Mouse (Mus musculus): ENCODE results near the gene Lmo3. TPM values are rescaled to one million over a fixed set of nuclear protein-coding genes. Genes with fewer than 3 reads are reported as not detected.

Gene Lmo3
- polyA plus RNA-seq, 1 experiment from 2014 or later = 3.5 TPM

- DNase-seq (no peak), ATAC-seq (ENCODE audit: insufficient read depth) (no peak)
- no peaks in the 10 kb centered on the region for H3K27me3 ChIP-seq (ENCODE audit: insufficient read depth, low read length)
- H3K36me3 ChIP-seq (ENCODE audit: insufficient read depth) = no peaks in the 10 kb centered on the region
- no peak overlapping the region for H3K4me2 ChIP-seq
- TF ChIP-seq CTCF (IDR thresholded peaks at IDR 0.05; ENCODE audit: low read depth) = no peak
- H3K9me3 ChIP-seq (ENCODE audit: low read depth, low read length) = no peaks in the 10 kb centered on the region; the same call in 1 of the 2 replicates
- H3K9ac ChIP-seq = no peak overlapping the region
- no peak overlapping the region for H3K4me3 ChIP-seq (ENCODE audit: low read depth, low read length)
- WGBS = 70% methylated on average over 4 of the region's 4 CpGs
- no peak overlapping the region for H3K27ac ChIP-seq (ENCODE audit: low read depth)
- no peaks in the 10 kb centered on the region for H3K4me1 ChIP-seq (ENCODE audit: insufficient read depth)
These were observed 235.2 kb downstream of the Lmo3 start for GRCm38 (mm10) chr6:138346558-138346957.

- Histone ChIP-seq H3K36me3 (ENCODE audit: insufficient read depth) (no peaks in the 10 kb centered on the region), H3K9ac (no peak overlapping the region), H3K4me1 (ENCODE audit: insufficient read depth) (peaks cover 4% of the 10 kb centered on the region; the same call in 1 of the 2 replicates), H3K9me3 (ENCODE audit: low read depth, low read length) (no peaks in the 10 kb centered on the region; the same call in 1 of the 2 replicates), H3K4me2 (no peak overlapping the region), H3K27me3 (ENCODE audit: insufficient read depth, low read length) (no peaks in the 10 kb centered on the region), H3K4me3 (ENCODE audit: low read depth, low read length) (no peak overlapping the region), H3K27ac (ENCODE audit: low read depth) (no peak overlapping the region)
- no peak for ATAC-seq (ENCODE audit: insufficient read depth)
- TF ChIP-seq CTCF (IDR thresholded peaks at IDR 0.05; ENCODE audit: low read depth) = no peak
- no peak for DNase-seq
- WGBS = 77% methylated on average over 4 of the region's 4 CpGs
These were observed 245.9 kb downstream of the Lmo3 start for GRCm38 (mm10) chr6:138335858-138336257.

GRCm38 (mm10) chr6:138333991-138334390 lies 247.8 kb downstream of the Lmo3 start:
- Histone ChIP-seq H3K27me3 (ENCODE audit: insufficient read depth, low read length) (no peaks in the 10 kb centered on the region), H3K9ac (no peak overlapping the region), H3K9me3 (ENCODE audit: low read depth, low read length) (no peaks in the 10 kb centered on the region), H3K4me3 (ENCODE audit: low read depth, low read length) (no peak overlapping the region), H3K36me3 (ENCODE audit: insufficient read depth) (no peaks in the 10 kb centered on the region), H3K4me1 (ENCODE audit: insufficient read depth) (peaks cover 4% of the 10 kb centered on the region; the same call in 1 of the 2 replicates), H3K27ac (ENCODE audit: low read depth) (no peak overlapping the region), H3K4me2 (no peak overlapping the region)
- 66% methylated on average over 7 of the region's 7 CpGs for WGBS
- peak; percentile 35; the same call in 1 of the 2 replicates for ATAC-seq (ENCODE audit: insufficient read depth)
- peak; percentile 58 for DNase-seq
- no peak for TF ChIP-seq CTCF (IDR thresholded peaks at IDR 0.05; ENCODE audit: low read depth)

- no peak overlapping the region for H3K4me3 ChIP-seq (ENCODE audit: low read depth, low read length)
- no peaks in the 10 kb centered on the region for H3K9me3 ChIP-seq (ENCODE audit: low read depth, low read length)
- no peaks in the 10 kb centered on the region for H3K36me3 ChIP-seq (ENCODE audit: insufficient read depth)
- ATAC-seq (ENCODE audit: insufficient read depth) = peak; percentile 91
- H3K4me1 ChIP-seq (ENCODE audit: insufficient read depth) = no peaks in the 10 kb centered on the region; the same call in 1 of the 2 replicates
- H3K27ac ChIP-seq (ENCODE audit: low read depth) = peak overlapping the region; percentile 69
- TF ChIP-seq CTCF (IDR thresholded peaks at IDR 0.05; ENCODE audit: low read depth) = no peak
- peak; percentile 84 for DNase-seq
- no peak overlapping the region for H3K9ac ChIP-seq
- no peaks in the 10 kb centered on the region for H3K27me3 ChIP-seq (ENCODE audit: insufficient read depth, low read length)
- WGBS = 22% methylated on average over 3 of the region's 3 CpGs
- H3K4me2 ChIP-seq = no peak overlapping the region
These were observed 255.9 kb downstream of the Lmo3 start for GRCm38 (mm10) chr6:138325744-138326400.

- no peaks in the 10 kb centered on the region; the same call in 1 of the 2 replicates for H3K4me1 ChIP-seq (ENCODE audit: insufficient read depth)
- no peaks in the 10 kb centered on the region for H3K36me3 ChIP-seq (ENCODE audit: insufficient read depth)
- DNase-seq = no peak
- no peak overlapping the region for H3K4me2 ChIP-seq
- no peak for TF ChIP-seq CTCF (IDR thresholded peaks at IDR 0.05; ENCODE audit: low read depth)
- no peak overlapping the region for H3K9ac ChIP-seq
- 38% methylated on average over 3 of the region's 3 CpGs for WGBS
- peak; percentile 57; the same call in 1 of the 2 replicates for ATAC-seq (ENCODE audit: insufficient read depth)
- H3K4me3 ChIP-seq (ENCODE audit: low read depth, low read length) = no peak overlapping the region
- H3K27me3 ChIP-seq (ENCODE audit: insufficient read depth, low read length) = no peaks in the 10 kb centered on the region
- no peaks in the 10 kb centered on the region for H3K9me3 ChIP-seq (ENCODE audit: low read depth, low read length)
- peak overlapping the region; percentile 67 for H3K27ac ChIP-seq (ENCODE audit: low read depth)
These were observed 256.6 kb downstream of the Lmo3 start for GRCm38 (mm10) chr6:138325145-138325544.

GRCm38 (mm10) chr6:138323325-138323724 lies 258.4 kb downstream of the Lmo3 start:
- no peak for TF ChIP-seq CTCF (IDR thresholded peaks at IDR 0.05; ENCODE audit: low read depth)
- Histone ChIP-seq H3K9ac (no peak overlapping the region), H3K4me1 (ENCODE audit: insufficient read depth) (no peaks in the 10 kb centered on the region; the same call in 1 of the 2 replicates), H3K4me2 (no peak overlapping the region), H3K4me3 (ENCODE audit: low read depth, low read length) (no peak overlapping the region), H3K27ac (ENCODE audit: low read depth) (no peak overlapping the region), H3K36me3 (ENCODE audit: insufficient read depth) (no peaks in the 10 kb centered on the region), H3K27me3 (ENCODE audit: insufficient read depth, low read length) (no peaks in the 10 kb centered on the region), H3K9me3 (ENCODE audit: low read depth, low read length) (no peaks in the 10 kb centered on the region)
- DNase-seq (no peak), ATAC-seq (ENCODE audit: insufficient read depth) (no peak)
- WGBS = 89% methylated on average over 14 of the region's 14 CpGs

GRCm38 (mm10) chr6:138320190-138320737 lies 261.5 kb downstream of the Lmo3 start:
- no peak for TF ChIP-seq CTCF (IDR thresholded peaks at IDR 0.05; ENCODE audit: low read depth)
- ATAC-seq (ENCODE audit: insufficient read depth) (no peak), DNase-seq (no peak)
- H3K4me1 ChIP-seq (ENCODE audit: insufficient read depth) = no peaks in the 10 kb centered on the region
- no peaks in the 10 kb centered on the region for H3K36me3 ChIP-seq (ENCODE audit: insufficient read depth)
- no peak overlapping the region for H3K4me2 ChIP-seq
- no peaks in the 10 kb centered on the region for H3K9me3 ChIP-seq (ENCODE audit: low read depth, low read length)
- H3K27me3 ChIP-seq (ENCODE audit: insufficient read depth, low read length) = no peaks in the 10 kb centered on the region
- WGBS = 59% methylated on average over 8 of the region's 8 CpGs
- no peak overlapping the region for H3K9ac ChIP-seq
- H3K4me3 ChIP-seq (ENCODE audit: low read depth, low read length) = no peak overlapping the region
- no peak overlapping the region for H3K27ac ChIP-seq (ENCODE audit: low read depth)

Other genes starting within 250 kb of the Lmo3 start
- not detected in 2 replicates for gene Igbp1b, start 76.6 kb upstream of the Lmo3 start, polyA plus RNA-seq (2014; fragmentation: Nextera tagmentation; extraction: Ambion mirVana)

All from lung, embryonic 14.5 days (tissue).